Mouse (Mus musculus): Measurements from ENCODE around the gene Kcnj6. TPM values are rescaled to one million over a fixed set of nuclear protein-coding genes. Genes with fewer than 3 reads are reported as not detected.

Gene Kcnj6
- polyA plus RNA-seq, 1 experiment from 2014 or later, result not detected

DNA sequence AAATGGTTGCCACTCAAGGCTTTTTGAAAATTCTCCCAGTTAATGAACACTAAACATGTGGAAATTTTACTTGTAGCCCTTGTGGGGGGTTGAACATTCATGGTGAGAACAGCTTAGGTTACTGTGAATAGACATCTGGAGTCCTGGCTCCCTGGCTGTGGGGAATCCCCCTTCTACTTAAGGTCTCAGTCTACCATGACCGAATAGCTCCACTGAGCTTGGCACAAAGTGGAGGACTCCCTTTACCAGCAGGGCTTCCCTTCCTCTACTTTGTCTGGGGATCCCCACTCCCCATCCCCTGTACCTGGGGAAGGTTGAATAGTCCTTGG lies 260.2 kb downstream of the Kcnj6 start:
- no peaks in the 10 kb centered on the region for H3K27me3 ChIP-seq (ENCODE audit: low read depth, poor library complexity, severe bottlenecking)
- H3K27ac ChIP-seq, result no peak overlapping the region
- no peaks in the 10 kb centered on the region for H3K9me3 ChIP-seq (replicated peaks)
- H3K4me1 ChIP-seq, result peaks cover 2% of the 10 kb centered on the region; the same call in 1 of the 2 replicates
- H3K36me3 ChIP-seq, result no peaks in the 10 kb centered on the region
- H3K4me3 ChIP-seq, result no peak overlapping the region
- DNase-seq (ENCODE audit: low spot score), result no peak
- WGBS, result 97% methylated on average over 1 of the region's 1 CpGs

DNA sequence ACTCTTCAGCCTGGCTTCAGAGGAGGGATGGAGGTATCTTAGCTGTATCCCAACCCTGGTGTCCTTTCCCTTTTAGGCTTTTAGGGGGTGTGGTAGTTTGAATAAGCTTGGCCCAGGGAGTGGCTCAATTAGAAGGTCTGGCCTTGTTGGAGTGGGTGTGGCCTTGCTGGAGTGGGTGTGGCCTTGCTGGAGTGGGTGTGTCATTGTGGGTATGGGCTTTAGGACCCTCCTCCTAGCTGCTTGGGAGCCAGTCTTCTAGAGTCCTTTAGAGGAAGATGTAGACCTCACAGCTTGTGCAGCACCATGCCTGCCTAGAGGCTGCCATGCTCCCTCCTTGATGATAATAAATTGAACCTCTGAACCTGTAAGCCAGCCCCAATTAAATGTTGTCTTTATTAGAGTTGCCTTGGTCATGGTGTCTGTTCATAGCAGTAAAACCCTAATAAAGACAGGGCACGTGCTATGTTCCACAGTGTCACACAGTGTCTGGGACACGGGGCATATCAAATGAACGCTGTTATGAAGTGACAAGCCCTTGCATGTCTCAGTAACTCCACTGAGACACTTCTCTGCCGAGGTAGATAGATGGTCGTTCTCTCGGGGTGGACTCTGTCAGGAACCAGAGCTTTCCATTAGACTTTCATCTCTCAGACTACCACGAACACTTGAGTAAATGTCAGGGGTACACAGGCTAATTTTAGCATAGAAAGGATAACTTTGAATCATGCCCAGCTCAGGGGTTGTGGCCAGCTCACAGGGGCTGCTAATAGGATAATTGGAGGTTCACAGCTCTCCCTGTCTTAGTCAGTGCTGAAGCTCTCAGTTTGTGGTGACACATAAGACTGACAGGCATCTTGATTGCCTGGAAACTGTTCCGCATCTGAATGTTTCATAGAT lies 260.8 kb downstream of the Kcnj6 start:
- 88% methylated on average over 8 of the region's 8 CpGs for WGBS
- Histone ChIP-seq H3K27ac (no peak overlapping the region), H3K4me1 (peaks cover 2% of the 10 kb centered on the region; the same call in 1 of the 2 replicates), H3K4me3 (no peak overlapping the region), H3K9me3 (replicated peaks) (no peaks in the 10 kb centered on the region), H3K36me3 (no peaks in the 10 kb centered on the region), H3K27me3 (ENCODE audit: low read depth, poor library complexity, severe bottlenecking) (no peaks in the 10 kb centered on the region)
- no peak for DNase-seq (ENCODE audit: low spot score)

DNA sequence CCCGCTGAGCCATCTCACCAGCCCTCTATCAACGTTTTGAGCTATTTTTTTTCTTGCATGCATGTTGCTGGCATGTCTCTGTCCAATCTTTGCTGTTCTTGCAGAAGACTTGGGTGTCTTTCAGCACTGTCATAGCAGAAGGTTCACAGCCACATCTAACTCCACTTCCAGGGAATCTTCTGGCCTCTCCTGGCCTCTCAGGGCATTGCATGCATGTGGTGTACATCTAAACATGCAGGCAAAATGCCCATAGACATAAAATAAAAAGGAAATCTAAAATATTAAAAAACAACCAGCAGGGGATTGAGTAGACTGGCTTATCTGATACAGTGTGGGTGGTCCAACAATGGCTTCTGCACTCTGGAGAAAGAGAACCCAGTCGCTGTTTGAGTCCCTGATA lies 262.0 kb downstream of the Kcnj6 start:
- DNase-seq (ENCODE audit: low spot score), result no peak
- H3K27ac ChIP-seq, result no peak overlapping the region
- no peak overlapping the region for H3K4me3 ChIP-seq
- no peaks in the 10 kb centered on the region for H3K9me3 ChIP-seq (replicated peaks)
- H3K36me3 ChIP-seq, result no peaks in the 10 kb centered on the region
- no peaks in the 10 kb centered on the region for H3K27me3 ChIP-seq (ENCODE audit: low read depth, poor library complexity, severe bottlenecking)
- H3K4me1 ChIP-seq, result peaks cover 2% of the 10 kb centered on the region; the same call in 1 of the 2 replicates
- WGBS, result 64% methylated on average over 3 of the region's 3 CpGs

DNA sequence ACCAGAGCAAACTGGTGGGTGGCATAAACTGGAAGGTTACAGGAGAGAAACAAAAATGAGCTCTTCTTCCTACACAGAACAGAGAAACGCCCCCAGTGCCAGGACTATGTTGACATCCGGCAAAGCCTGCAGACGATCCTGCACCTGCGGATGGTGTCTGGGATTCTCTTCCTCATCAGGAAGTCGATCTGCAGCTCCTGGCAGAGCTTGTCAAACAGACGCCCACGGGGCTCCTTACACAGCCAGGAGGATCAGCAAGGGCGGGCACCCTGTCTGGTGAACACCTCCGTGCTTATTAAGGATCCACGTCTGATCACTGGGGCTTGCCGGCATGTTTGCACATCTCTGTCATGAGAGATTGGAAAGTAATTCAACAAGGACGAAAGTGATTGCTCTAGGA lies 266.5 kb downstream of the Kcnj6 start:
- Histone ChIP-seq H3K36me3 (no peaks in the 10 kb centered on the region), H3K27ac (no peak overlapping the region), H3K27me3 (ENCODE audit: low read depth, poor library complexity, severe bottlenecking) (no peaks in the 10 kb centered on the region), H3K9me3 (replicated peaks) (no peaks in the 10 kb centered on the region), H3K4me3 (no peak overlapping the region), H3K4me1 (peaks cover 2% of the 10 kb centered on the region; the same call in 1 of the 2 replicates)
- WGBS, result 72% methylated on average over 12 of the region's 12 CpGs
- DNase-seq (ENCODE audit: low spot score), result no peak

DNA sequence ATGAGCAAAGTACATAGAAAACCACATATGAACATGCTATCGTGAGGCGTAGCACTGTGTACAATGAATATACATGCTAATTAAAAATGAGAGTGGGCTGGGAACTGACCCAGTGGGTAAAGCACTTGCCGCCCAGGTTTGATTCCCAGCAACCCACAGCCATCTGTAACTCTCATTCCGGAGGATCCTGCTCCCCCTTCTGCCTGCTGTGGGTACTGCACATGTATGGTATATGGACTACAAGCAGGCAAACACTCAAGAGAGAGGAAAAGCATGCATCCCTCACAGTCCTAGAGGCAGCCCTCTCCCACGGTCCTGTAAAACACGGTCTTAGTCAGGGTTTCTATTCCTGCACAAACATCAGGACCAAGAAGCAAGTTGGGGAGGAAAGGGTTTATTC lies 268.3 kb downstream of the Kcnj6 start:
- 85% methylated on average over 6 of the region's 6 CpGs for WGBS
- Histone ChIP-seq H3K27ac (no peak overlapping the region), H3K4me1 (peaks cover 11% of the 10 kb centered on the region), H3K4me3 (no peak overlapping the region), H3K9me3 (replicated peaks) (no peaks in the 10 kb centered on the region), H3K27me3 (ENCODE audit: low read depth, poor library complexity, severe bottlenecking) (no peaks in the 10 kb centered on the region), H3K36me3 (no peaks in the 10 kb centered on the region)
- no peak for DNase-seq (ENCODE audit: low spot score)

DNA sequence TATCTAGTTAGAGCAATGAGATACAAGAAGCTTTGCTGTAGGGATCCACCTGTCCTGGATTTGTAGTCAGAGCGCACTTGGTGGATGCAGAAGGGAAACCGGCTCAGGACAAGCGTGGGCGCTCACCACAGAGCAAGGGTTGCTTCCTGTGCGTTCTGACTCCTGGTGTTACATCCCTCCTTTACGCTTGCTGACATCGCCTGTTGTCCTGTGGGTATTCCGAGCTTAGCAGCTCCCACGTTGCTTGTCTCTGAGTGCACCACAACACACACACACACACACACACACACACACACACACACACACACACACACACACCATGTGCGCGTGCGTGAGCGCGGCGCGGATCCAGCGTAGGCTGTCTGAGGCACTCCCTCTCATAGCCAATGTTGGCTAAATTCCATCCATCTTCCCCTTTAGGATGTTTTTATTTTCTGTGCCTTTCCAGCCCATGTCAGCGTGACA lies 272.7 kb downstream of the Kcnj6 start:
- 3% methylated on average over 18 of the region's 18 CpGs for WGBS
- Histone ChIP-seq H3K27me3 (ENCODE audit: low read depth, poor library complexity, severe bottlenecking) (no peaks in the 10 kb centered on the region), H3K27ac (peak overlapping the region; percentile 80; the same call in 1 of the 2 replicates), H3K36me3 (no peaks in the 10 kb centered on the region), H3K4me1 (peaks cover 15% of the 10 kb centered on the region), H3K4me3 (peak overlapping the region; percentile 70), H3K9me3 (replicated peaks) (no peaks in the 10 kb centered on the region)
- peak; percentile 43 for DNase-seq (ENCODE audit: low spot score)

DNA sequence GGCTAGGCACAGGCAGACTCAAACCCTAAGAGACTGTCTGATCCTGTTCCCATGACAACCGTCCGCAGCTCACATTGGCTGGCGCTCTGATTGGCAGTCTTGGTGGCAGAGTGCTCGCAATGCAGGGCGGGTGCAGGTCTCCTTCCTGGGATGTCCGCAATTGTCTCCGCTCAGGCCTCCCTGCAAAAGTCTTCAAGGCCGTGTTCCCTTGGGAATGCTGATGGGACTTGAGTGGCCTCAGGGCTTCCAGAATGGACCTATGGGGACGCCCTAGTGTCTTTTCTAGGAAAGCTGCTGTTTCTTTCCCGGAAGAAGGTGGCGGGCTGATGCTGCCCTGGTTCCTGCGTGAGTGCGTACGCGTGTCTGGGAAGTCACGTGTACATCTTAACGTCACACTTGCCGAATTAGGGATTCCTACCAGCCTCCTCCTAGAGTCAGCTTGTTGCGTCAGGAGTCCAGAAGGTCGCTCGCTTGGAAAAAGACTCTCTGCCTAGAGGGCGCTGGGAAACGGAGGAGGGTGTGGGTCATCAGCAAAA lies 273.4 kb downstream of the Kcnj6 start:
- H3K4me3 ChIP-seq, result peak overlapping the region; percentile 70
- no peaks in the 10 kb centered on the region for H3K27me3 ChIP-seq (ENCODE audit: low read depth, poor library complexity, severe bottlenecking)
- peak overlapping the region; percentile 80 for H3K27ac ChIP-seq
- no peaks in the 10 kb centered on the region for H3K9me3 ChIP-seq (replicated peaks)
- H3K36me3 ChIP-seq, result no peaks in the 10 kb centered on the region
- WGBS, result under 1% methylated on average over 23 of the region's 23 CpGs
- peak; percentile 84 for DNase-seq (ENCODE audit: low spot score)
- peaks cover 15% of the 10 kb centered on the region for H3K4me1 ChIP-seq

DNA sequence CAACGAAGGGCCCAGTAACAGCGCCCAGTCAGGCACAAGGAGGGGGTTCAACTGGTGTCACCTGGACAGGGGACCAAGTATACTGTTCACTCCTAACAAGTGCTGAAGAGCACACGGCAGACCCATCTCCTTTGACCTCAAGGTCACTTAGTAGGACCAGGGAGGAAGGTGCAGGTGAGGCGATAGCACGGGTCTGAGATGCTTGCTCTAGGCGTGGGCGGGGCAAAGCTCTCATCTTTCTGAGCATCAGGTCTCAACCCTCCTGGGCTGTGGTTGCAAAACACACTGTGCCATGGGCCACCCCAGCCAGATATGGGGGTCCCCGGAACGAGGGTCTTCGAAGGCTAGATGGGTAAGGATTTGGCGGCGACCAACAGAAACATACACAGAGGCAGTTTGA lies 274.6 kb downstream of the Kcnj6 start:
- DNase-seq (ENCODE audit: low spot score), result no peak
- WGBS, result 77% methylated on average over 12 of the region's 12 CpGs
- Histone ChIP-seq H3K4me3 (no peak overlapping the region), H3K9me3 (replicated peaks) (no peaks in the 10 kb centered on the region), H3K27me3 (ENCODE audit: low read depth, poor library complexity, severe bottlenecking) (no peaks in the 10 kb centered on the region), H3K36me3 (no peaks in the 10 kb centered on the region), H3K27ac (no peak overlapping the region), H3K4me1 (peaks cover 15% of the 10 kb centered on the region)

DNA sequence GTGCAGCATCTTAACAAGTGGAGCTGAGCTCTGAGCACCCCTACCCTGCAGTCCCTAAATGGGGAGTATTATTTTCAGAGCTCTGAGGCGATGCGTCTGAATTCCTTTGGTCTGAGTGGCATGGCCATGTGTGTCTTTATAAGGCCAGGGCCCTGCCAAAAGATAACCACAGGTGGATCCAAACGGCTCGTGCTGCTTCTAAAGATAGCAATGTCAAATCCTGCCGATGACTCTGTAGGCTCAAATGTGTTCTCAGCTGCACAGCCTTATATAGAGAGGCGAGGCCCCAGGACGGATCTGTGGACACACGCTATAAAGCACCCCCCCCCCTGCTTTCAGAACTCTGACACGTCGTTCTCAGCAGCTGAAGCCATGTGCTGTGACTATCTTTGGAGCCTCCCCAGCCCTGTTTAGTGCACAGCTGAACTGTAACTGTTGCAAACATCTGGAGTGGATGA lies 275.9 kb downstream of the Kcnj6 start:
- H3K27ac ChIP-seq, result no peak overlapping the region
- no peak for DNase-seq (ENCODE audit: low spot score)
- H3K27me3 ChIP-seq (ENCODE audit: low read depth, poor library complexity, severe bottlenecking), result no peaks in the 10 kb centered on the region
- no peaks in the 10 kb centered on the region for H3K9me3 ChIP-seq (replicated peaks)
- peaks cover 15% of the 10 kb centered on the region for H3K4me1 ChIP-seq
- H3K36me3 ChIP-seq, result no peaks in the 10 kb centered on the region
- no peak overlapping the region for H3K4me3 ChIP-seq
- WGBS, result 86% methylated on average over 10 of the region's 10 CpGs

DNA sequence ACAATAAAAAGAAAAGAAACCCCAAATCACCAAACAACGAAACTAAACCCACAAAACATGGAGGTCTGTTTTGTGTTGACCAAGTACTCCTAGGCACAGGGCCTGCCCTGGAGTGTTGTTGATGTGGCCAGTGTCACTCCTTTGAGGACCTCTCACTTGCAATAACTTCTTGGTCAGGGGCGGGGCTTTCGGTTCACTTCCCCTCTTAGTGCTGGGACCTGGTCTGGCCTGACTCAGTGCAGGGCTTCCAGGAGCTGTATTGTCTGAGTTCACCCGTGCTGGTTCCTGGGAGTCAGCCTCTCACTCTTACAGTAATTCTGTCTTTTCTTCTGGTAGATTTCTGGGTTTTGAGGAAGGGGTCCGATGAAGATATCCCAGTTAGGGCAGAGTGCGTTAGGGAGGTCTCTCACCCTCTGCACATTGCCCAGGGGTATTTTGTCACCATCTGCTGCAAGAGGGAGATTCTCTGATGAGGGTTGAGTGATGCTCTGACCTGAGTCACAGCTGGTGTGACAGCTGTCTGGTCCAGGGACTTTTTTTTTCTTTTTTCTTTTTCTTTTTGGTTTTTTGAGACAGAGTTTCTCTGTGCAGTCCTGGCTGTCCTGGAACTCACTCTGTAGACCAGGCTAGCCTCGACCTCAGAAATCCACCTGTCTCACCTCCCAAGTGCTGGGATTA lies 276.9 kb downstream of the Kcnj6 start:
- DNase-seq (ENCODE audit: low spot score), result no peak
- peaks cover 15% of the 10 kb centered on the region for H3K4me1 ChIP-seq
- no peaks in the 10 kb centered on the region for H3K36me3 ChIP-seq
- peaks cover 3% of the 10 kb centered on the region; the same call in 1 of the 2 replicates for H3K9me3 ChIP-seq (replicated peaks)
- WGBS, result 68% methylated on average over 7 of the region's 7 CpGs
- no peak overlapping the region for H3K27ac ChIP-seq
- no peak overlapping the region for H3K4me3 ChIP-seq
- H3K27me3 ChIP-seq (ENCODE audit: low read depth, poor library complexity, severe bottlenecking), result no peaks in the 10 kb centered on the region

DNA sequence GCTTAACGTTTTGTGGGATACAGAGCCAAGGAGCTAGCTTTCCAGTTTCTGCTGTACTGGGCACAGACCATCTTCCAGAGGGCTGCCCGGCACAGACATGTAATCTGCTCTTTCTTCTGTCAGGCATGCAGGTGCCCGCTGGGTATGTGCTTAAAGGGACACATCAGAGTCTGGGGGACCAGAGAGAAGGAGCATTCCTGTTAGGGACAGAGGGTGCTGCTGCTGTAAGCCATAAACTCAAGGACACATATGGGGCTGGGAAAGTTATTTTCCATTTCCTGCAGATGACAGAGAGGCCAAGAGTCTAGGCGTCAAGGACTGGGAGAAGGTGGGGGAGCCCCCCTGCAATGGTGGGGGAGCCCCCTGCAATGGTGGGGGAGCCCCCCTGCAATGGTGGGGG lies 278.0 kb downstream of the Kcnj6 start:
- 77% methylated on average over 4 of the region's 4 CpGs for WGBS
- H3K27me3 ChIP-seq (ENCODE audit: low read depth, poor library complexity, severe bottlenecking), result no peaks in the 10 kb centered on the region
- peaks cover 3% of the 10 kb centered on the region; the same call in 1 of the 2 replicates for H3K9me3 ChIP-seq (replicated peaks)
- no peaks in the 10 kb centered on the region for H3K36me3 ChIP-seq
- DNase-seq (ENCODE audit: low spot score), result no peak
- no peak overlapping the region for H3K4me3 ChIP-seq
- H3K4me1 ChIP-seq, result peaks cover 16% of the 10 kb centered on the region
- H3K27ac ChIP-seq, result no peak overlapping the region

DNA sequence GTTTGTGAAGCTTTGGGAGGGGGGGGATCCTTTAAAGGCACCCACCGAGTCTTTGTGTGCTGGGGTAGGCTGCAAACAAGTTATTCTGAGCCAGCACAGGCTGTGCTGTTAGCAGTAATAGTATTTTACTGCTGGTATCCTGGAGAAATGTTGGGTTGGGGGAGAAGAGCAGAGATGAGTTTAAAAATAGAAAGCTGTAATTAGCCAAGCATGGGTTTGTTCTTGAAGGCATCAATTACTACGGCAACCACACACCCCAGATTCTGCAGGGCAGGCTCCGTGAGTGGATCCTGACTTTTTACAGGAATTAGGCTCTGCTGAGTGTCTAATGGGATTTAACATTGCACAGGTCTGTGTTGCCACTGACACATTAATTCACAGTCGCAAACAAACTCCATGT lies 278.6 kb downstream of the Kcnj6 start:
- no peak for DNase-seq (ENCODE audit: low spot score)
- no peak overlapping the region for H3K4me3 ChIP-seq
- no peak overlapping the region for H3K27ac ChIP-seq
- WGBS, result 62% methylated on average over 4 of the region's 4 CpGs
- peaks cover 3% of the 10 kb centered on the region; the same call in 1 of the 2 replicates for H3K9me3 ChIP-seq (replicated peaks)
- no peaks in the 10 kb centered on the region for H3K27me3 ChIP-seq (ENCODE audit: low read depth, poor library complexity, severe bottlenecking)
- H3K36me3 ChIP-seq, result no peaks in the 10 kb centered on the region
- peaks cover 14% of the 10 kb centered on the region for H3K4me1 ChIP-seq

DNA sequence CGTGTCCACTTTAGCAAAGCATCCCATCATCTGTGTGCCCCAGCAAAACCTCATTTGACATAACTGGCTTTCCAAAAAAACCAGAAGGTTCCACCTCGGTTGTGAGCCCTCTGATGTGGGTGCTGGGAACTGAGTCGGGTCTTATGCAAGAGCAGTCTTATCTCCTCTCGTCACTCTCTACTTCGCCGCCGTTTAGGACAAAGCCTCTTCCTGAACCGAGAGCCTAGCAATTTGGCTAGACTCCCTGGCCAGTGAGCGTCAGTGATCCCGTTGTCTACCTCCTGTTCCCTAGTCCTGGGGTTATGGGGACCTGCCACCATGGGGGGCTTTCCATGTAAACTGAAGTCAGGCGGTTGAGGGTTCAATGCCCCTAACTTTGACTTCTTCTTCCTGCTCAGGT lies 280.4 kb downstream of the Kcnj6 start:
- Histone ChIP-seq H3K27me3 (ENCODE audit: low read depth, poor library complexity, severe bottlenecking) (no peaks in the 10 kb centered on the region), H3K27ac (no peak overlapping the region), H3K4me1 (peaks cover 15% of the 10 kb centered on the region), H3K9me3 (replicated peaks) (peaks cover 3% of the 10 kb centered on the region; the same call in 1 of the 2 replicates), H3K36me3 (no peaks in the 10 kb centered on the region), H3K4me3 (no peak overlapping the region)
- WGBS, result 95% methylated on average over 11 of the region's 11 CpGs
- DNase-seq (ENCODE audit: low spot score), result no peak
